Mouse (Mus musculus) myocyte (in vitro differentiated cells): ENCODE results near the gene Mycbp2.

Source experiments
- POLR2A ChIP-seq: IDR thresholded peaks from one replicate; pipeline ENCODE4 v1.6.1; 2011; ENCODE audit warnings: low read depth, mild to moderate bottlenecking, control low read depth, moderate library complexity; ENCODE audit not compliant: insufficient read length
- TCF12 ChIP-seq: IDR thresholded peaks from one replicate; pipeline ENCODE4 v1.6.1; 2011; ENCODE audit warnings: mild to moderate bottlenecking, control low read depth; ENCODE audit not compliant: poor library complexity, insufficient read depth, severe bottlenecking

DNA sequence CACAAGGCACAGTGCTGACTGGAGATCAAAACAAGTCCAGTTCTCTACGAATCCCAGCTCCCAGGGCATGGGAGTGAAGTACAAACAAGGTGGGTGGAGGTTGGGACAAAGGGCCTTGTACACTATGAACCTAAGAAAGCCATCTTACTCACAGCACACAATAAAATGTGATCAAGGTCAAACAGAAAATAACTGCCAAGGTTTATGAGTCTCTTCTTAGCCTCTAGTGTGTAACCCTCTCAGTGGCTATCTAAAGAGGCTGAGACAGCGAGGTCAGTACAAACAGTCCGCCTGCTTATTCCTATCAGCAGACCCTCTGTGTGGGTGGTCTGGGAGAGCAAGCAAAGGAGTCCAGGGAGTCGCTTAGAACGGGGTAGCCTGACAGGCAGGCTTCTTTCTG is 258.8 kb downstream of the Mycbp2 start:
- TF ChIP-seq TCF12 (no peak), POLR2A (no peak)
